Mouse (Mus musculus): ENCODE measurements around the gene Top3b.
"Not testable (repeated sequence)": the region's sequence is repeated elsewhere in the genome, so short reads cannot be mapped to it uniquely, and the experiment has no call there.

The Top3b gene

DNA sequence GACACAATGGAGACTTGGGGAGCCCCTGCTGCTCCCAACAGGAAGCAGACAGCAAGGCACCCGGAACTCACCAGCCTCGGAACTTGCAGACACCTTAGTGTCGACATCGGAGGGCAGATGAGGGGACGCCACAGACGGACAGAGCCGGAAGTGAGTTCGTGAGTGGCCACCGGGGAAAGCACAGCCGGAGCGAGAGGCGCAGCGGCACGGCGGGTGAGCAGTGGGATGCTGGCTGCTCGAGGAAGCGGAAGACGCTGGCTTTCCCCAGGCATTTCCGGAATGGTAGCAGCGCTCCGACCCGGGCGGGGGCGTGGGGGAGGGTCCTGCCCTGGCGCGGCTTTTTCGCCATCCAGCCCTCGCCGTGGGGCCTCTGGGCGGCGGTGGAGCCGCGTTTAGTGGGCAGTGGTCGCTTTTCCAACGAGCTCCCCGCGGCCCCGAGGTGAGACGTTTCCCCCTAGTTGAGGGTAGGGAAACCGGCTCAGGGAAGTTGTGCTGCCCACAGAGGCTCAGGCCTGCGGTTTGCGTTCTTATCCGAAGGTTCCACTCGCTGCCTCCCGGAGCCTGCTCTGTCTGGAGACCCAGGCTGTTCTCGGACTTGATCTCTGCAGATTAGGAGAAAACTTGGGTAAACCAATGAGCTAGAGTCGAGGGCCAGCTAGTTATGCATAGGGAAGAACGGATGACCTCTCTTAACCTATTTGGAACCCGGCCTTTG, at the start of gene Top3b, which contains the start of gene Vpreb1:
Gene Top3b (plus strand): TSS at position 120 of the 715 bp plus-strand sequence.
Gene Vpreb1 (minus strand): TSS at position 227 of the 715 bp plus-strand sequence.
- in situ Hi-C loops (cut with MboI, MseI) = no loop called here

DNA sequence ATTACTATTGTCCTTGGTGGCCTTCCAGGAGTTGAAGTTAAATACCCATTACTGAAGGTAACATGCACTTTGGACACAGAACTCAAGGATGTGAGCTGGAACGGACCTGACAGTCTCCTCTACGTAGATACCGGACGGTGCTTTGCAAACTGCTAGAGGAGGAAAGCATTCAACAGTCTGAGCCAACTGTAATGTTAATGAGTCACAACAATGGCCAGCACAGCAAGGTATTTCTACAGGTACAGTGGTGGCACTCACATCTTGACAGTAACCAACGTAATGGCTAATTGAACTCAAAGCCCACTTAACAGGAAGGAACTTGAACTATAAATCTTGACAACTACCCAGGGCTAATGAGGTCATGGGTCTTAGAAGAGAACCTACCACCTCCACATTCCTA, 45.1 kb upstream of the Top3b start:
- in situ Hi-C loops (cut with MboI, MseI) = no loop called here

DNA sequence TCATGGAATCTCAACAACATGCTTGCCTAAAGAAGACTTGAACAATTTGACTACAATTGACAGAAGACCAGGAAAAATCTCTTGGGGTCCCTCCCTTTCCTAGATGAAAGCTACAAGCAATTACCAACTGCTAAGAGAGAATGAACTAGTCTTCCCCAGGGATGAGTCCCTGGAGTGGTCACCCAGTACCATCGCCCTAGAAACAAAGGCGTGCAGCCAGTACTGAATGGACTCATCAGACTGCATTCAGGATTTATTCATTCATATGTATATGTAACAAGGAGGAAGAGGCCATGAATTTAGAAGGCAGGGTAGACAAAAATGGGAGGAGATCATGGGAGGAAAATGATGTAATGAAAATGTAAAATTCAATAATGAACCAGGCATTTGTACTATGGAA, 44.3 kb upstream of the Top3b start:
- in situ Hi-C loops (cut with MboI, MseI) = no loop called here

DNA sequence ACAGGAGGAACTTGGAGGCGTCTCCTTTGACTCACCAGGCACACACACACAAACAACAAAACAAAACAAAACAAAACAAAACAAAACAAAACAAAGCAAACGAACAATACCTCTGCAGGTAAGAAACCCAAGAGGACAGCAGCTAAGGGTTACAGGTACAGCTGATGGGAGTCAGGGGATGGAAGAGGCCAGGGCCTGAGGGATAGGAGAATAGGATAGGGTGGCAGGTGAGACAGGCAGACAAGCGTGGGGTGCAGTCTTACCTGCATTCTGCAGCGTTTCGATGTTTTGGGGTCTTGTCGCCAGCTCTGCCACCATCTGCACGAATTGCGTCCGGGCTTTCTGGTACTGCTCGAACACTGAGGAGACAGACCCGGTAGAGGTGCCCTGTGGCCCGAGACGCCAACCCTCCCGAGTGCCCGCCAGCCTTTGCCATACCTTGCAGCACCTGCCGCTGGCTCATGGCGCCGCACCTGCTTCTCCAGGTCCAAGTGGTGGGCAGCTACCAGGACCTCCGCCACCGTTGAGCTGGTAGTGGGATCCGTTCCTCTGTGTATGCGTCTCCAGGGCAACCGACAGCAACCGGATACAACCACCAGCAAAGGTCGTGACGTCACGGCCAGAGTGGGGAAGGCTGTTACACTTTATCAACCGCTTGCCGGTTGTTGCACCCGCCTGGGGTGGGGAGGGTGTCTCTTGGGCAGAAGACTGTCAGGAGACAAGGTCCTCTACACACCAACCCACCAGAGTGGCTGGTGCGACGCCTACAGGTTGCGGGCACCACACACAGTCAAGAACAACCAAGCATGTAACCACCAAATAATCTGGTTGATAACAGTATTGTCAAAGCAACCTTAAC, 41.5 kb upstream of the Top3b start, which contains the start of gene Spag6l:
Gene Spag6l (minus strand): TSS at position 700 of the 859 bp plus-strand sequence.
- in situ Hi-C loops (cut with MboI, MseI) = no loop called here

DNA sequence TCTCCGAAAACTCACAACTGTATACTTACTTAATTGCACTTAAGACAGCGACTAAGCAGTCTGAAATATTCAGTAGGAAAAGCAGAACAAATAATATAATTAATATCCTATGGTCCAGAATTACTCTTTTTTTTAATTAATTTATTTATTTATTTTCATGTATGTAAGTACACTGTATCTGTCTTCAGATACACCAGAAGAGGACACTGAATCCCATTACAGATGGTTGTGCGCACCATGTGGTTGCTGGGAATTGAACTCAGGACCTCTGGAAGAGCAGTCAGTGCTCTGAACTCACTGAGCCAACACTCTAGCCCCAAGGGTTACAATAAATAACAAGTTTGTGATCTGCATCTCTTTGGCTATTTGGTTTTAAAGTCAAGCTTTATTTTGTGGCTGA, 40.9 kb upstream of the Top3b start:
- in situ Hi-C loops (cut with MboI, MseI) = no loop called here

DNA sequence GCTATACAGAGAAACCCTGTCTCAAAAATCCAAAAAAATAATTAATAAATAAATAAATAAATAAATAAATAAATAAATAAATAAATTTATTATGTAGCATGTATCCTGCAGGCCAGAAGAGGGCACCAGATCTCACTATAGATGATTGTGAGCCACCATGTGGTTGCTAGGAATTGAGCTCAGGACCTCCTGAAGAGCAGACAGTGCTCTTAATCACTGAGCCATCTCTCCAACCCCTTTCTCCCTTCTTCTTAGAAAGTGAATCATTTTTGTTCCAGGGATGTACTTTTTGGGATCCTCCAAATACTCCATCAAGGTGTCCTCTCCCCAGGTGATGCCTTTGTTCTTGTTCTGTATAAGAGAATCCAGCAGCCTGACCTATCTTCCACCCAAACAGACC, 21.3 kb upstream of the Top3b start:
- in situ Hi-C loops (cut with MboI, MseI) = no loop called here

DNA sequence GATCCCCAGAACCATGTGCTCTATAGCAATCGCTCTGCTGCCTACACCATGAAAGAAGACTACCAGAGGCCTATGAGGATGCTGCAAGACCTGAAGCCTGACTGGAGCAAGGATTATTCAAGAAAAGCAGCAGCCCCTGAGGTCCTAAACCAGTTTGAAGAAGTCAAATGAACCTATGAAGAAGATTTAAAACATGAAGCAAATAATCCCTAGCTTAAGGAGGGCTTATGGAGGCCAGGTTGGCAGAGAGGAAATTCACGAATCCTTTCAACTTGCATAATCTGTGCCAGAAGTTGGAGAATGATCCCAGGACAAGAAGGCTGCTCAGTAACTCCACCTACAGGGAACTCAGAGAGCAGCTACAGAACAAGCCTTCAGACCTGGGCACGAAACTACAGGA, 18.1 kb upstream of the Top3b start:
- in situ Hi-C loops (cut with MboI, MseI) = no loop called here

DNA sequence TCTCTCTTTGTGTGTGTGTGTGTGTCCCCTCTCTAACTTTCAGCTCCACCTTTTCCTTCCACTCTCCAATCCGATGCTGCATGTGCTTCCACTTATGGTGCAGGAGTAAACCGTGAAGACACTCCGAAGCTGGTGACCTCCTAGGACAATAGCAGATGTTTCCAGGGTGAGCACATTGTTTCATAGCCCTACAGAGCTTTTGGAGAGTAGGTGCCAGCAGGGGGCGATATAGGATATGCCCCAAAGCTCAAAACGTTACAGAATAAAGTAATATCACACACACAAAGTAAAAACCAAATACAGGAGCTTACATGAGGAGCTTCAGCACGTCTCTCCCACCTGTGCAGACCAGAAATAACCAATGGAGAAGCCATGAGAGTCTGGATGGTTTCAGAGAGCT, 15.7 kb upstream of the Top3b start:
- in situ Hi-C loops (cut with MboI, MseI) = no loop called here

DNA sequence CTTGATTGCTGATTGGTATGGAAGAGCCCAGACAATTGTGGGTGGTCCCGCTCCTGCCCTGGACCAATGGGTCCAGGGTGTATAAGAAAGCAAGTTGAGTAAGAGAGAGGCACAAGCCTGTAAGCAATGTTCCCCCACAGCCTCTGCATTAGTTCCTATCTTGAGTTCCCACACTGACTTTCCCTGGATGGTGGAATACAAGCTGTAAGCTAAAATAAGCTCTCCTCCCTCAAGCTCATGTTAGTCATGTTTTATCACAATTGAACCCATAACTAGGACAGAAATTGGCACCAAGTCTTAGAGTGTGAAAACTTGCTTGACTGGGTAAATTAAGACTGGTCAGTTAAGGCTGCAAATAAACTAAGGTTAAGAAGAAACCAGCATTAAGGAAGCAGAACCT, 15.0 kb upstream of the Top3b start:
- in situ Hi-C loops (cut with MboI, MseI) = no loop called here

DNA sequence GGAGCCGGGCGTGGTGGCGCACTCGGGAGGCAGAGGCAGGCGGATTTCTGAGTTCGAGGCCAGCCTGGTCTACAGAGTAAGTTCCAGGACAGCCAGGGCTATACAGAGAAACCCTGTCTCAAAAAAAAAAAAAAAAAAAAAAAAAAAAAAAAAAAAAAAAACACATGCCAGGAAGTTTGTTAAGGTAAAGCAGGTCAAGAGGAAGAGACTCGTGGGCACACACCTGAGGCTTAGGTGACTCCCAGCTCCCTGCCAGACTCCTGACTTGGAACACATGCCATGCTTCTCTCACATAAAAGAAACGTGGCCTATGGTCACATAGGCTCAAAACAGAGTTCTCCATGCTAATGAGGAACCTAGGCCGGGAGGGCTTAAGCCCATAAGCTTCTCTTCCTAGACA, 14.5 kb upstream of the Top3b start:
- in situ Hi-C loops (cut with MboI, MseI) = not testable (repeated sequence)

DNA sequence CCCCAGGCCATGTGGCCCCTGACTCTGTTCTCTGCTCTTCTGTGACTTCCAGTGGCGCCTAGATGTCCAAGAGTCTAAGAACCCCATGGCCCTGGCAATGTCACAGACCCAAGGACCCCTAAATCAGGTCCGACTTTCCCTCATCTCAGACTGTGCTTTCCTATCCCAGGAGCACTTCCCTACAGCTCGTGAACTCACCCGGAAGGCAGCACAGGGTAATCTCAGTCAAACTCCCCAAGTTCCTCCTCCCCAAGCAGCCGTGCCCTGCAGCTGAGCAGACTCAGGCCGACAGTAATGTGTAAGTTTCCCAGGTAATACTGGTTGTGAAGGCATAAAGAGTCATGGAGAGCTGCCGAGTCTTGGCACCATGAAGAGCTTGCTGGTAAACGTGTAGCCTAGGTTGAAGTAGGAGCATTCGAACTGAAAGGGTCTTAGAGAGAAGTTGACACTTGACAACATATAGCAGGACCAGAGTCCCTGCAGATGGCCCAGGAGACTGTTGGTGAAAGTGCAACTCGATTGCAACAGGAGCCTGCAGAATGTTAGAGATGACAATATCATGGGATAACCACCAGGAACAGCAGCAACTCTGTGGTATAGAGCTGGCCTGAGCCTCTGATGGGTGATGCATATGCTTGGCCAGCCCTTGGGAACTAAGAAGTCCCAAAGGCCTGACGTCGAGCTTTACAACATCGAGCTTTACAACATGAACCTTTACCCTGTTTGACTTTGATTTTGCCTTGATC, 13.6 kb upstream of the Top3b start:
- in situ Hi-C loops (cut with MboI, MseI) = no loop called here

DNA sequence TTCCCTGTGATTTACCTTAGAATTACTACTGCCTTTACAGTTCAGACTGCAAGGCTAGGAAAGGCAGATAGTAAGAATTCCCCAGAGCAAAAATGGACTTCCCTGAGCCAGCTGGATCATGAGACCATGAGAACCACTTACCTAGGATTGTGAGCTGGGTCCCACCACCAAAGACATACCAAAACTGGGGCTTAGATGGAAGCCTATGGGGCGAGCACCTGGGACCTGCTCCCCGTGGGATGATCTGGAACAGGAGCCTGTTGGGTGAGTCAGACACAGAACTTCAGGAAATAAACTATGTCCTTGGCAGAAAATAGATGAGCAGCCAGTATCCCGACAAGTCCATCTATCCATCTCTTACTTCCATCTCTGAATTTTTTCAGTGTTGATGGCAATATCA, 8.2 kb upstream of the Top3b start:
- in situ Hi-C loops (cut with MboI, MseI) = loop anchor here (10.0 kb wide), 1 partner anchor 1123 kb away; the partner anchor contains the start of gene Vpreb2

DNA sequence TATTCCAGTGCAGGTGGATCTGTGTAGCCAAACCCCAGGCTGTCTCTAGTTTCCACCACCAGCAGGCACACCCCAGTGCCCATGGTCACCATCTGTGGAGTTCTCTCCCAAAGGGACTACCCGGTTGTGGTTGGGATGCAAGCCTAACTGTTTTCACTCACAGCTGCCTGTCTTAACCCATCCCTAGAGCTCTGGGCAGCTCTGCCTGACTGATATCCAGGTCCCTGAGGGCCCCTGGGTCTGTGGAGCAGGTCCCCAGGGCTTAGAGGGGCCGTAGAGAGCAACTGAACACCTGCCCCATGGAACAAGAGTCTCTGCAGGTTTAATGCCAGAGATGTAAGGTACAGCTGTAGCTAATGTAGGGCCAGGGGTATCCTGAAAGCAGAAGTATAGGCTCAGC, 6.6 kb upstream of the Top3b start, which contains the start of gene Igll1:
Gene Igll1 (minus strand): TSS at position 8 of the 400 bp plus-strand sequence.
- in situ Hi-C loops (cut with MboI, MseI) = loop anchor here (10.0 kb wide), 1 partner anchor 1121 kb away; the partner anchor contains the start of gene Vpreb2

DNA sequence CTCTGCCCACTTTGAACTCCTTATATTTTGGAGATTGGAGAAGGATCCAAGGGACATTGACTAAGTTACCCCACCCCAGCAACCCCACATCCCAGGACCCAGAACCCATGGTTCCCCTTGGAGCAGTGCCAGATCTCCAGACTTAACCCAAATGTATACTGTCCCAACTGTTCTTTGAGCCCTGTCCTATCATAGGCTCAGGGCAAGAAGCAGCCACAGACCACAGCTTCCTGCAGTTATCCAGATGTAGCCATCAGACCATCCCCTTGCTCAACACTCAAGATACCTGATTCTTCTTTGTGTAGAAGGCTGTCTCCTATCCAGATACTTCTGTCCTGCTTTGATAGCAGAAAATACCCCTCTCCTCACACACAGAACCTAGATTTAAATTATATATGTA, 5.3 kb upstream of the Top3b start:
- in situ Hi-C loops (cut with MboI, MseI) = loop anchor here (10.0 kb wide), 1 partner anchor 1120 kb away; the partner anchor contains the start of gene Vpreb2

DNA sequence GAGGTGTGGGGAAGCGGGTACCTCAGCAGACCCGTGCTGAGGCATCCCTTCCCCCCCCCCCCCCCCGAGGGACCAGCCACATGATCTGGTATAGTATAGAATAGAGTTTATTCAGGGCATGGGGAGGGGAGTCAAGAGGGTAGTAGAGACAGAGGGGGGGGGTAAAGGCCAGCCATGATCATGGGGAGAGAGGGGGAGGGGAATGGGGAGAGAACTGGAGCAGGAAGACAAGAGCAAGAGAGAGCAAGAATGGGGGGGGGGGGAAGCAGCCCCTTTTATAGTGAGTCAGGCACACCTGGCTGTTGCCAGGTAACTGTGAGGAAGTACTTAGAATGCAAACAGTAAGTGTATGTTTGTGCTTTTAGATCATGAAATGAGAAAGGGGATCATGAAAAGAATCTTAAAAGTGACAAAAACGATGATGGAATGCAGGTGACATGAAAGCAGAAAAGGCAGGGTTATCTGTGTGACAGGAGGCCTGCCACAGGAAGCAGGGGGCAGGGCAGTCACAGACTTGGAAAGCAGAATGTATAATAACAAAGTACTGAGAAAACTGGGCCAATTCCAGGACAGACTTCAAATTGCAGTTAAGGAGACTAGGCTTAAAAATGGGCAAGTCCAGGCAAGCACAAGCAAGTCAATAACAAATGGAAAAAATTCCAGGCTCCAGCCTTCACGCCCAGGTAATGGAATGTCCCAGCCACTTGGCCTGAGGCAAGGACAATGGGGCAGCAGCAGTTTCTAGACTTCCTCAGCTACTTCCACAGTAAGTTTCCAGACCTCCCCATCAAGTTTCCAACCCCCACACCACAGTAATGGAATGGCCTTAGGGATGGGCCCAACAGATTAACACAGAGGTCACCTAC, 4.6 kb upstream of the Top3b start:
- in situ Hi-C loops (cut with MboI, MseI) = loop anchor here (10.0 kb wide), 1 partner anchor 1119 kb away; the partner anchor contains the start of gene Vpreb2

DNA sequence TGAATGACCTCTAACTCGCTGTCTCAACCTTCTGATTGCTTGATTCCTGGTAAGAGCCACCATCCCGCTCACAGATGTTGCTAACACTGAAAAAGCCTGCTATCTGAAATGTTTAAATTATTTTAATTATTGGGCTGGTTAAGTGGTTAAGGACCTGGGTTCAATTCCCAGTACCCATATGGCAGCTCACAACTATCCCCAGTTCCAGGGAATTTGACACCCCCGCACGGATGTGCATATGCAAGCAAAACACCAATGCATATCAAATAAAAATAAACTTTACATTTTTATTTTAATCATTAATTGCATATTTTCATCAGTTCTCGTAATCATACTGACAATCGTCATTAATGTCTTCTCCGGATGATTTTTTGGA, 307 bp upstream of the Top3b start:
- in situ Hi-C loops (cut with MboI, MseI) = no loop called here

DNA sequence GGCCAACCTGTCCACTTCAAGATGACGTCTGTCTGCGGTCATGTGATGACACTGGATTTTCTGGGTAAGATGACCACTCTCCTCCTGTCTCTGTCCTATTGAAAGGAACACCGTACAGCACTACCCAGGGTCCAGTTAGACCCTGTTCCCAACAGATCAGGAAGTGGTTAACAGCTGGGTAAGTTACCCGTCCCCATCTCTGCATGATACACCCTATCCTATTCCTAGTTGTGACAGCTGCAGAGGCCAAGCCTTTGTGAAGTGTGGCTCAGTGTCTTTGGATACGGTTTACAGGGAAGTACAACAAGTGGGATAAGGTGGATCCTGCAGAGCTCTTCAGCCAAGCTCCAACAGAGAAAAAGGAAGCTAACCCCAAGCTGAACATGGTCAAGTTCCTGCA, 8.5 kb downstream of the Top3b start:
- in situ Hi-C loops (cut with MboI, MseI) = loop anchor here (25.0 kb wide), 1 partner anchor 1267 kb away; no protein-coding TSS in a partner anchor

DNA sequence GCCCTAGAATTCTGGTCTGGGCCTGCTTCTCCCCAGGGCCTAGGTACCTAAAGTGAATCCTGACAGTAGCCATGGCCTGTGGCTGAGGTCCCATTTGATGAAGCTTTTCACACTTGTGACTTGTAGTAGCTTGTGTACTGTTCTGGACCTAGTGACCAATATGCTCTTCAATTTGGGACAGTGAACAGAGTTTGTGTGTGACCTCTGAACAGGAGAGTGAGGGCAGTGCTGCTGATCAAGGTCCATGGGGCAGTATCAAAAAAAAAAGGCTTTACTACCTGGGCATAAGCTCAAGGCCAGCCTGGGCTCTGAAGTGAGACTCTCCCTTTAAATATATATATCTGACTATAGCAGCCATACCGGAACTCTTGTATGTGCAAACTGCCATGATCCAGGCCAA, 17.8 kb downstream of the Top3b start:
- in situ Hi-C loops (cut with MboI, MseI) = loop anchor here (25.0 kb wide), 1 partner anchor 1276 kb away; no protein-coding TSS in a partner anchor

DNA sequence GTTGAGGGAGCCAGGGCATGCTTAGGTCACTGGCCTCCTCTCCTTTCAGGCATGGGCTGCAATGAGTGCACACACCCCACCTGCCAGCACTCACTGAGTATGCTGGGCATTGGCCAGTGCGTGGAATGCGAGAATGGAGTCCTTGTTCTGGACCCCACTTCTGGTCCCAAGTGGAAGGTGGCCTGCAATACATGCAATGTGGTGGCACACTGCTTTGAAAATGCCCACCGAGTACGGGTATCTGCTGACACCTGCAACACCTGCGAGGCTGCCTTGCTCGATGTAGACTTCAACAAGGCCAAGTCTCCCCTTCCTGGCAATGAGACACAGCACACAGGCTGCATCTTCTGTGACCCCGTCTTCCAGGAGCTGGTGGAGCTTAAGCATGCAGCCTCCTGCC, 21.8 kb downstream of the Top3b start:
- in situ Hi-C loops (cut with MboI, MseI) = loop anchor here (25.0 kb wide), 1 partner anchor 1280 kb away; no protein-coding TSS in a partner anchor

DNA sequence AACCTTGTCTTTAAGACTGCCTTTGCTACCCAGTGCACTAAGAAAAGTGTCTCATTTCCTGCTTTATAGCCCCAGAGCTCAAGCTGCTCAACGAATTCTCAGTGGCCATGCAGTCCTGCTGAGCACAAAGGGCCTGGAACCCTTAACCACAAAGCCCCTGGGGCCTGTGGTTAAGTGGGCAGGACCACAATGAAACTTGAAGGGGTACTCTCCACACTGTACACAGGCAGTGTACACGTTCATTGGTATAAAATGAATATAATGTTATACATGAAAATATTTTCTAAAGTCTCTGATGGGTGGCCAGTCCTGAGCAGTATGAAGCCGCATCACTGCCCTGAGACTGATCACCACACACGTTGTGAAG, 25.5 kb downstream of the Top3b start:
- in situ Hi-C loops (cut with MboI, MseI) = loop anchor here (25.0 kb wide), 1 partner anchor 1284 kb away; no protein-coding TSS in a partner anchor

All from T-helper 2 cell (primary cell).